Mouse (Mus musculus) splenic B cell, adult 2 months (primary cell): ENCODE measurements around the gene Gm4884.
"Not testable (repeated sequence)": the region's sequence is repeated elsewhere in the genome, so short reads cannot be mapped to it uniquely, and the experiment has no call there.

Experiments
- DNase-seq: peaks from one replicate; pipeline ENCODE4 v3.0.0-alpha.2; 2011; ENCODE audit warnings: low read depth, low spot score
- H3K27me3 ChIP-seq: 2 replicates; pipeline ENCODE4 v1.6.1; 2012; ENCODE audit warnings: mild to moderate bottlenecking, low read length, moderate library complexity, mixed read lengths; ENCODE audit not compliant: control insufficient read depth, poor library complexity, insufficient read depth, severe bottlenecking
- H3K36me3 ChIP-seq: 2 replicates; pipeline ENCODE4 v1.6.1; 2012; ENCODE audit warnings: mild to moderate bottlenecking, low read length, moderate library complexity, mixed read lengths; ENCODE audit not compliant: control insufficient read depth, poor library complexity, insufficient read depth, severe bottlenecking

Gm4884 gene

DNA sequence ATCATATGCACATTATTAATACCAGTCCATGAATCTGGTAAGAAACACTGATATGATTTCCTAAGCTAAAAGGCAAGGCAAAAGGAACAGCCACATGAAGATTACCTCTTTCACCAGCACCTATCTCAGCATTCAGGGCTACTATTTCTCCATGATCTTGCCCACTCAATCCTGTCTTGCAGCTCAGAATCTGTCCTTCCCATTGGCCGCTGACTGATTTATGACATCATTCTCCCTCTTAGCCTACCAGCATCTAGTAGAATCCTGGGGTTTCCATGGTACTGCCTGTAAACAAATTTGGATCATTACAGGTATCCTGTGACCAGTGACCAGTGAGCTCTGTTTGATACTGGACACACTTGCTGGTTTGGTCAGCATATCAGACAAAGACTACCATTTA is at the start of gene Gm4884:
Gm4884 (plus strand) TSS at position 301 of the 400 bp plus-strand sequence.
- not testable (repeated sequence) for DNase-seq, H3K27me3 ChIP-seq, H3K36me3 ChIP-seq

DNA sequence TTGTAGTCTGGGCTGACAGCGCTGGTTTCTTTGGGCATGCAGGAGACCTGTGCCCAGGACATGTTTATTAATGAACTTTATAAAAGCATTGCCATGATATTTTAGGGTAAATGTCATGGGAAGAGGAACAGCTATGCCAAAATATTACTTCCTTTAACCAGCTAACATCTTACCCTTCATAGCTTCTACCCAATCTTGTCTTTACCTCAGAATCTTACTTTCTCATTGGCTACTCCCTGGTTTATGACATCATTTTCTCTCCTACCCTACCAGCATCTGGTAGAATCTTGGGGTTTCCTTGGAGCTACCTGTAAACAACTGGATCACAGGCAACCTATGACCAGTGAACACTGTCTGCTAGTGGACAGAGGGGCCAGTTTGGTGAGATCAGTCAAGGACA is 45.3 kb upstream of the Gm4884 start, which contains the start of gene 4930433I11Rik:
4930433I11Rik (plus strand) TSS at position 301 of the 400 bp plus-strand sequence.
- DNase-seq, result no peak
- Histone ChIP-seq H3K36me3 (no peaks in the 10 kb centered on the region), H3K27me3 (no peaks in the 10 kb centered on the region)

DNA sequence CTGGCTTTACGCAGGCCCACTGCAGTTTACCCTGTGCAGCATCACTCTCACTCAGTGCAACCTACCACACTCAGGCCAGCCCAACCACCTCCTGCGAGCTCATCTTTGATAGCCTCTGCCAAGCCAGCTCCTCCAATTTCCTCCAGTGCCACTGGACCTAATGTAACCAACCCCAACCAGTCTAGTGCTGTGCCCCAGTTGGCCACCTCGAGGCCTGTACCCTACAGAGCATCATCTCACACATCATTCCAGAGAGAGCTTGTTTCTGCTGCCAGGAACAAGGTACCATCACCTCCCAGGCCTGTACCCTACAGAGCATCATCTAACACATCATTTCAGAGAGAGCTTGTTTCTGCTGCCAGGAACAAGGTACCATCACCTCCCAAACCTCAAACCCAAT is 11.5 kb downstream of the Gm4884 start:
- DNase-seq, H3K36me3 ChIP-seq, H3K27me3 ChIP-seq: not testable (repeated sequence)
